Mouse (Mus musculus) ES-Bruce4 (cell line): ENCODE data around the gene Ltbp1. TPM values are rescaled to one million over a fixed set of nuclear protein-coding genes. Genes with fewer than 3 reads are reported as not detected.

Source experiments
- H3K27ac ChIP-seq: 2 replicates; pipeline ENCODE4 v1.5.1; 2012; ENCODE audit warnings: low read length, inconsistent platforms; ENCODE audit not compliant: insufficient read depth
- H3K27me3 ChIP-seq: 2 replicates; pipeline ENCODE4 v1.6.1; 2012; ENCODE audit warnings: mild to moderate bottlenecking, low read length, inconsistent platforms; ENCODE audit not compliant: control insufficient read depth, poor library complexity, insufficient read depth, severe bottlenecking
- H3K36me3 ChIP-seq: 2 replicates; pipeline ENCODE4 v1.6.1; 2012; ENCODE audit warnings: inconsistent platforms, mild to moderate bottlenecking, low read length, moderate library complexity; ENCODE audit not compliant: control insufficient read depth, poor library complexity, insufficient read depth, severe bottlenecking
- H3K4me1 ChIP-seq: one replicate; pipeline ENCODE4 v1.8.1; 2011; ENCODE audit warnings: low read length; ENCODE audit not compliant: control insufficient read depth, insufficient read depth
- H3K4me3 ChIP-seq: 2 replicates; pipeline ENCODE4 v1.5.1; 2011; ENCODE audit warnings: low read depth, mild to moderate bottlenecking, low read length
- H3K9ac ChIP-seq: 2 replicates; pipeline ENCODE4 v1.6.1; 2012; ENCODE audit warnings: low read depth, mild to moderate bottlenecking, inconsistent platforms; ENCODE audit not compliant: poor library complexity, severe bottlenecking
- H3K9me3 ChIP-seq: replicated peaks from 2 replicates; pipeline ENCODE4 v1.6.1; 2012; ENCODE audit warnings: mild to moderate bottlenecking, low read length, inconsistent platforms; ENCODE audit not compliant: control insufficient read depth, poor library complexity, insufficient read depth, severe bottlenecking
- CTCF ChIP-seq: IDR thresholded peaks from one replicate; pipeline ENCODE4 v1.8.1; 2011; ENCODE audit warnings: low read depth, low read length
- EP300 ChIP-seq: IDR thresholded peaks from 2 replicates; pipeline ENCODE4 v1.6.1; 2011; ENCODE audit warnings: low read depth, low read length; ENCODE audit not compliant: insufficient read depth
- POLR2A ChIP-seq: IDR thresholded peaks from one replicate; pipeline ENCODE4 v1.8.1; 2011; ENCODE audit warnings: low read length; ENCODE audit not compliant: insufficient read depth
- polyA plus RNA-seq: library from polyadenylated mRNA; stranded (reverse); fragments of >200 nt; gene quantifications from 2 replicates; pipeline ENCODE4 v1.2.4, GENCODE M21; 2011; ENCODE audit warnings: low read depth; ENCODE audit not compliant: missing spikeins, insufficient read depth, insufficient read length

The Ltbp1 gene
- polyA plus RNA-seq, 1 experiment = 9.1 TPM

DNA sequence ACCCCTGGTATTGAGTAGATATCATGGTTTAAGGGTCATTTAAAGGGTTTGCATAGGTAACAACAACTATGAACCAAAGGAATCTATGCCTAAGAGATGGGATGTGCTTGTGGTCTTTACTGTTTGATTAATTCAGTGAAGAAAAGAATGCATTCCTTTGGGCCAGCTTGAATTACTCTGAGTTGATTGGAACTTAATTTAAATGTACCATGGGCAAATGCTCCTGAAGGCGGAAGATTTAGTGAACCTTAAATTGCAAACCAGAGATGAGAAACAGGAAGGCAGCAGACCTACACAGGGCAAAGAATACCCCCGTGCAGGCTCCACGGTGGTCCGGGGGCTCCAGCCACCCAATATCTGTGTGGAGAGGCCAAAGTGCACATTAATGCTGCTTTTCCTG, 7.8 kb downstream of the Ltbp1 start:
- no peaks in the 10 kb centered on the region for H3K9me3 ChIP-seq
- H3K36me3 ChIP-seq = no peaks in the 10 kb centered on the region
- TF ChIP-seq POLR2A = no peak
- no peak overlapping the region for H3K4me3 ChIP-seq
- H3K9ac ChIP-seq = no peak overlapping the region
- no peaks in the 10 kb centered on the region for H3K4me1 ChIP-seq
- H3K27me3 ChIP-seq = no peaks in the 10 kb centered on the region
- H3K27ac ChIP-seq = no peak overlapping the region

DNA sequence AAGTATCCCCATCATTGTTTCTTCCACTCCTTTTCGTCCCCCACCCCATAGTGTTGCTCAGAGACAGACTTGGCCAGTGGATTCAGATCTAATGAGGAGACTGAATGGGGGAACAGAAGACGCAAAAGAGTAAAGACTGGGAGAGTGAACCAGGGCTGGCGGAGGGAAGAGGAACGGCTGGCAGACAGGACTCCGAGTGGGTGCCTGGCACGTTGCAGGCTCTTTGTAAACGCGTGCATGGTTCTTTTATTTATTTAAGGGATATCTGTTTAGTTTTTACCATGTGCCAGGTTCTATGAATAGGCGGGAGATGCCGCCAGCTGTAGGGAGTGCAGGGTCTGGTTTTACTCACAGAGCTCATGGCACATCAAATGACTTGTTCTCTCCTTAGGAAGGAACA, 8.5 kb downstream of the Ltbp1 start:
- H3K9ac ChIP-seq = no peak overlapping the region
- no peaks in the 10 kb centered on the region for H3K36me3 ChIP-seq
- H3K9me3 ChIP-seq = no peaks in the 10 kb centered on the region
- H3K4me3 ChIP-seq = no peak overlapping the region
- no peaks in the 10 kb centered on the region for H3K27me3 ChIP-seq
- TF ChIP-seq EP300 (no peak), CTCF (no peak), POLR2A (no peak)
- H3K4me1 ChIP-seq = no peaks in the 10 kb centered on the region
- no peak overlapping the region for H3K27ac ChIP-seq

GRCm38 (mm10) chr17:75014601-75015356, 9.4 kb downstream of the Ltbp1 start:
- Histone ChIP-seq H3K9me3 (no peaks in the 10 kb centered on the region), H3K27ac (no peak overlapping the region), H3K27me3 (no peaks in the 10 kb centered on the region), H3K9ac (no peak overlapping the region), H3K36me3 (no peaks in the 10 kb centered on the region), H3K4me1 (no peaks in the 10 kb centered on the region), H3K4me3 (no peak overlapping the region)
- TF ChIP-seq POLR2A = no peak
- TF ChIP-seq EP300 = no peak
- TF ChIP-seq CTCF = no peak

- no peaks in the 10 kb centered on the region for H3K27me3 ChIP-seq
- no peak overlapping the region for H3K9ac ChIP-seq
- no peak overlapping the region for H3K4me3 ChIP-seq
- H3K9me3 ChIP-seq = no peaks in the 10 kb centered on the region
- no peaks in the 10 kb centered on the region for H3K36me3 ChIP-seq
- no peak for TF ChIP-seq POLR2A
- TF ChIP-seq EP300 = no peak
- H3K4me1 ChIP-seq = no peaks in the 10 kb centered on the region
- H3K27ac ChIP-seq = no peak overlapping the region
Measured at GRCm38 (mm10) chr17:75015546-75015945, 10.2 kb downstream of the Ltbp1 start.

DNA sequence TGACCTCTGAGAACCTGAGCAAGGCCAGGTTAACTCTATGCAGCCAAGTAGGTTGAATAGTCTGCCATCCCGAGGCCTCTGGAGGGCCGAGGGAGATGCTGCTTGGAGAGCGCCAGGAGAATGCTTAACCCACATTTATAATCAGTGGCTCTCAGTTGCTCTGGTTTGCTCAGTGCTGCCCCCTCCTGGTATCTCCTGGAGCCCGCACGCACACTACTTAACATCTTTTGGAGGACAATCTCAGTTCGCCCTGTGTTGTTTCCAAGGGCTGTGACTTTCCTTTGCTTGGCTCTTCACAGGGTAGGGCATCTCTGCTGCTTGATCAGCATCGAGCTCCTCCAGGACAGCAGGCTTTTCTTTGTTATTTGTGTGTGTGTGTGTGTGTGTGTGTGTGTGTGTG, 12.1 kb downstream of the Ltbp1 start:
- H3K27ac ChIP-seq = no peak overlapping the region
- TF ChIP-seq EP300 (no peak), POLR2A (no peak), CTCF (peak; percentile 75)
- no peaks in the 10 kb centered on the region for H3K36me3 ChIP-seq
- H3K9ac ChIP-seq = no peak overlapping the region
- H3K4me3 ChIP-seq = no peak overlapping the region
- H3K4me1 ChIP-seq = no peaks in the 10 kb centered on the region
- H3K27me3 ChIP-seq = no peaks in the 10 kb centered on the region
- no peaks in the 10 kb centered on the region for H3K9me3 ChIP-seq

DNA sequence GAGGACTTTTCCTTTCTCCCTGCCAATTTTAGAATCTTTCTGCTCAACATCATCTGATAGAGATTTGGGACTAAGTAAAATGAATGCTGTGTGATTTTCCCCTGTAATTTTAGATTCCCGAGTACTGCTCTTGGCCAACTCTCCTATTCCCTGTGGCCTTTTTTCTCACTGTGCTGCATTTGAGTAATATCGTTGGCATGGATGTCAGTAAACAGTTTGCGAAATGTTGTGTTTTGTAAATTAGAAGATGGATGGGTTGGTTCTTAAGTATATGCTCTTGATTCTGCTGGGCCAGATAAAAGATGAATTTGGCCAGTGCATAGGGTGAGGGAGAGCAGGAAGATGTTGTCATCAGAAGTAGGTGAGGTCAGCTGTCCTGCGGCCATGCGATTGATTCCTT, 12.8 kb downstream of the Ltbp1 start:
- Histone ChIP-seq H3K36me3 (no peaks in the 10 kb centered on the region), H3K4me1 (no peaks in the 10 kb centered on the region)

More for the DNA sequence above, 12.8 kb downstream of the Ltbp1 start:
- Histone ChIP-seq H3K9ac (no peak overlapping the region), H3K9me3 (no peaks in the 10 kb centered on the region), H3K27ac (no peak overlapping the region), H3K4me3 (no peak overlapping the region), H3K27me3 (no peaks in the 10 kb centered on the region)
- no peak for TF ChIP-seq EP300
- TF ChIP-seq CTCF = no peak
- TF ChIP-seq POLR2A = no peak
